Mouse (Mus musculus) ES-CJ7 (cell line): Measurements from ENCODE around the gene Adora3.
A peak's percentile ranks its signal among the peaks of the same experiment; 100 is the strongest.

Experiments used
- DNase-seq: peaks from one replicate; pipeline ENCODE4 v3.0.0; 2011; ENCODE audit warnings: low read depth, low spot score

The Adora3 gene

GRCm38 (mm10) chr3:105870558-105870957 is at the start of gene Adora3, which contains the start of gene Tmigd3:
TSS of gene Adora3 (plus strand) at chr3:105870858.
TSS of gene Tmigd3 (plus strand) at chr3:105870903.
- no peak for DNase-seq

GRCm38 (mm10) chr3:105821504-105821903 is 49.2 kb upstream of the Adora3 start:
- no peak for DNase-seq

- no peak for DNase-seq
These were observed 47.0 kb upstream of the Adora3 start for GRCm38 (mm10) chr3:105823609-105824008.

GRCm38 (mm10) chr3:105824103-105824502 is 46.6 kb upstream of the Adora3 start:
- no peak for DNase-seq

GRCm38 (mm10) chr3:105824704-105825103 is 46.0 kb upstream of the Adora3 start:
- DNase-seq = no peak

- peak; percentile 49 for DNase-seq
These were observed 45.0 kb upstream of the Adora3 start for GRCm38 (mm10) chr3:105825501-105826161.

- DNase-seq = no peak
These were observed 39.1 kb upstream of the Adora3 start for GRCm38 (mm10) chr3:105831584-105831983.

GRCm38 (mm10) chr3:105835875-105836274 is 34.8 kb upstream of the Adora3 start:
- no peak for DNase-seq

GRCm38 (mm10) chr3:105836883-105837282 is 33.8 kb upstream of the Adora3 start:
- no peak for DNase-seq

- no peak for DNase-seq
These were observed 32.0 kb upstream of the Adora3 start for GRCm38 (mm10) chr3:105838655-105839054.

- DNase-seq = no peak
These were observed 30.8 kb upstream of the Adora3 start for GRCm38 (mm10) chr3:105839836-105840235.

- no peak for DNase-seq
These were observed 24.2 kb upstream of the Adora3 start for GRCm38 (mm10) chr3:105846294-105847069.

GRCm38 (mm10) chr3:105853781-105854180 is 16.9 kb upstream of the Adora3 start:
- DNase-seq = no peak

GRCm38 (mm10) chr3:105854786-105855185 is 15.9 kb upstream of the Adora3 start:
- DNase-seq = no peak

GRCm38 (mm10) chr3:105857513-105857912 is 13.1 kb upstream of the Adora3 start:
- DNase-seq = no peak

GRCm38 (mm10) chr3:105861747-105862366 is 8.8 kb upstream of the Adora3 start:
- peak; percentile 8 for DNase-seq

GRCm38 (mm10) chr3:105864123-105864522 is 6.5 kb upstream of the Adora3 start:
- DNase-seq = no peak

GRCm38 (mm10) chr3:105865122-105865521 is 5.5 kb upstream of the Adora3 start:
- no peak for DNase-seq

- no peak for DNase-seq
These were observed 2.5 kb upstream of the Adora3 start for GRCm38 (mm10) chr3:105868135-105868534.

- DNase-seq = no peak
These were observed 1.4 kb downstream of the Adora3 start for GRCm38 (mm10) chr3:105872034-105872433.

GRCm38 (mm10) chr3:105872579-105872978 is 1.9 kb downstream of the Adora3 start:
- no peak for DNase-seq
